In the genomic region with DNA sequence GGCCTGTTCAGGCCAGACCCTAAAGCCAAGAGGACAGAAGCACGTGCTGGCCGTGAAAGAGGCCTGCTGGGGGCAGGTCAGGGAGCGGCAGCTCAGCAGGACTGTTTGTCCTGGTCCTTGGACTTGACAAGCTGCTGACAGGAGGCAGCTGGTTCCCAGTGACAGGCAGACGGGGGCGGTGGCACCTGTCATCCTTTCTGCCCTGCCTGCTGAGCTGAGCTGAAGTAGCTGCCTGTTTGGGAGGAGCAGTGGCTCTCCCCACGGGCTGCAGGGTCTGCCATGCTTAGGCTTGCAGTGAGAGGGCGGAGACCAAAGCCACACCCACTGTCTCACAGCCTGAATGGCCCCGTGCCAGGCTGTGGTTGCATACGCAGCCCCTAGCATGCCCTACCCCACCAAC, we compare ENCODE assay signal across 8 mouse cellular contexts. TPM values are rescaled to one million over a fixed set of nuclear protein-coding genes. Genes with fewer than 3 reads are reported as not detected.
DNase-seq lines count a peak whose midpoint lies in the region; ATAC-seq lines count a peak whose summit lies in the region.

No protein-coding gene starts in this region.

- peak overlapping the region; percentile 70 for H3K27ac ChIP-seq in forebrain, embryonic 10.5 days
- peak overlapping the region; percentile 79 for H3K27ac ChIP-seq in heart, embryonic 13.5 days (replicated peaks)

- no peaks in the 10 kb centered on the region for H3K36me3 ChIP-seq in forebrain, embryonic 10.5 days (replicated peaks)
- no peaks in the 10 kb centered on the region for H3K36me3 ChIP-seq in heart, embryonic 13.5 days

- peaks cover 40% of the 10 kb centered on the region for H3K4me1 ChIP-seq in forebrain, embryonic 10.5 days
- peaks cover 56% of the 10 kb centered on the region for H3K4me1 ChIP-seq in heart, embryonic 13.5 days

- peak; percentile 75 for ATAC-seq in heart, embryonic 13.5 days (ENCODE audit: extremely low read depth, insufficient number of reproducible peaks, low FRiP score, low TSS enrichment)

- WGBS in forebrain, embryonic 10.5 days, result 8% methylated on average over 9 of the region's 9 CpGs
- under 1% methylated on average over 9 of the region's 9 CpGs for WGBS in heart, embryonic 13.5 days

- DNase-seq in 3134 (ENCODE audit: extremely low read depth, insufficient read length, low spot score), result peak; percentile 77
- peak; percentile 91 for DNase-seq in brain, adult 2 months (ENCODE audit: low read depth, low spot score)
- peak; percentile 28 for DNase-seq in forebrain, embryonic 10.5 days (ENCODE audit: extremely low spot score, low spot score)
- peak; percentile 84 for DNase-seq in layer of hippocampus, adult 9-11 months
- DNase-seq in lung, postnatal 14 days, result peak; percentile 70
- peak; percentile 52 to 55 for DNase-seq in right cerebral cortex, postnatal 10 days (ENCODE audit: low spot score in 2 of 2)
- DNase-seq in ovary, postnatal 14 days (ENCODE audit: low spot score), result no peak

- peak overlapping the region; percentile 25 for H3K4me2 ChIP-seq in heart, embryonic 13.5 days

- H3K27me3 ChIP-seq in forebrain, embryonic 10.5 days (ENCODE audit: poor library complexity, severe bottlenecking), result peaks cover 27% of the 10 kb centered on the region; the same call in 1 of the 2 replicates
- H3K27me3 ChIP-seq in heart, embryonic 13.5 days (replicated peaks), result peaks cover 18% of the 10 kb centered on the region

- peak overlapping the region; percentile 27; the same call in 1 of the 2 replicates for H3K4me3 ChIP-seq in forebrain, embryonic 10.5 days
- no peak overlapping the region for H3K4me3 ChIP-seq in heart, embryonic 13.5 days

- 0 out of 2 replicates have a peak overlapping the region, but pooled peaks have one; percentile 50 for H3K9ac ChIP-seq in heart, embryonic 13.5 days

- H3K9me3 ChIP-seq in forebrain, embryonic 10.5 days, result no peaks in the 10 kb centered on the region
- no peaks in the 10 kb centered on the region for H3K9me3 ChIP-seq in heart, embryonic 13.5 days

RNA-seq across cellular contexts. Expression of a gene that starts 50.4 kb away (rescaled TPM):
- 0.25 TPM in 1 of 2 replicates, not detected in the other for polyA plus RNA-seq in forebrain, embryonic 10.5 days (2016; fragmentation: Nextera tagmentation; extraction: Ambion mirVana)
- polyA plus RNA-seq in heart, embryonic 13.5 days (2015; fragmentation: Nextera tagmentation; extraction: Ambion mirVana), result not detected in 2 replicates

RNA-seq across cellular contexts. Expression of a gene that starts 57.3 kb away (rescaled TPM):
- polyA plus RNA-seq in forebrain, embryonic 10.5 days (2016; fragmentation: Nextera tagmentation; extraction: Ambion mirVana), result 324 and 343 TPM in 2 replicates
- 403 and 485 TPM in 2 replicates for polyA plus RNA-seq in heart, embryonic 13.5 days (2015; fragmentation: Nextera tagmentation; extraction: Ambion mirVana)
